Mouse (Mus musculus) CH12.LX (cell line): ENCODE data around the gene Odf2l.

Source experiments
- BHLHE40 ChIP-seq: IDR thresholded peaks from 2 replicates; pipeline ENCODE4 v1.6.1; 2011; ENCODE audit warnings: mild to moderate bottlenecking, low read depth, low read length, improper control_type of control experiment
- CHD1 ChIP-seq: IDR thresholded peaks from 2 replicates; pipeline ENCODE4 v1.6.1; 2012; ENCODE audit warnings: low read depth, low read length, improper control_type of control experiment, inconsistent platforms
- CHD2 ChIP-seq: IDR thresholded peaks from 2 replicates; pipeline ENCODE4 v1.6.1; 2011; ENCODE audit warnings: low read length, improper control_type of control experiment
- CTCF ChIP-seq, 2 experiments: IDR thresholded peaks in 1 of 2; conservative IDR thresholded peaks in 1 of 2; 2 replicates each; pipeline ENCODE4 v1.5.1; 2011 to 2012; ENCODE audit warnings: low read depth in 2 of 2, low read length in 2 of 2, improper control_type of control experiment in 1 of 2, inconsistent platforms in 1 of 2, mild to moderate bottlenecking in 1 of 2, moderate library complexity in 1 of 2
- E2F4 ChIP-seq: IDR thresholded peaks from 2 replicates; pipeline ENCODE4 v1.6.1; 2011; ENCODE audit warnings: low read depth, low read length, improper control_type of control experiment; ENCODE audit not compliant: insufficient replicate concordance
- ELF1 ChIP-seq: IDR thresholded peaks from 2 replicates; pipeline ENCODE4 v1.6.1; 2014; ENCODE audit warnings: low read depth, mild to moderate bottlenecking, inconsistent platforms, low read length, improper control_type of control experiment
- EP300 ChIP-seq: IDR thresholded peaks from 2 replicates; pipeline ENCODE4 v1.6.1; 2011; ENCODE audit warnings: low read length, improper control_type of control experiment
- JUND ChIP-seq: conservative IDR thresholded peaks from 2 replicates; pipeline ENCODE4 v1.6.1; 2011; ENCODE audit warnings: low read depth, low read length, improper control_type of control experiment
- MAX ChIP-seq: IDR thresholded peaks from 2 replicates; pipeline ENCODE4 v1.6.1; 2011; ENCODE audit warnings: low read length, improper control_type of control experiment
- POLR2AphosphoS2 ChIP-seq: IDR thresholded peaks from 2 replicates; pipeline ENCODE4 v1.6.1; 2011; ENCODE audit warnings: low read depth, low read length, improper control_type of control experiment
- RAD21 ChIP-seq: IDR thresholded peaks from 2 replicates; pipeline ENCODE4 v1.6.1; 2011; ENCODE audit warnings: low read depth, mild to moderate bottlenecking, low read length, improper control_type of control experiment, moderate library complexity
- TBP ChIP-seq: conservative IDR thresholded peaks from 2 replicates; pipeline ENCODE4 v1.6.1; 2011; ENCODE audit warnings: low read depth, low read length, improper control_type of control experiment
- TCF12 ChIP-seq: IDR thresholded peaks from 2 replicates; pipeline ENCODE4 v1.6.1; 2014; ENCODE audit warnings: low read depth, mild to moderate bottlenecking, inconsistent platforms, low read length, improper control_type of control experiment
- ZC3H11A ChIP-seq: IDR thresholded peaks from 2 replicates; pipeline ENCODE4 v1.6.1; 2012; ENCODE audit warnings: low read depth, mild to moderate bottlenecking, inconsistent platforms, low read length, improper control_type of control experiment

GRCm38 (mm10) chr3:145119002-145119358 is 592 bp downstream of the Odf2l start:
- TF ChIP-seq BHLHE40 (no peak), E2F4 (no peak), MAX (no peak), EP300 (no peak), CHD1 (no peak), TCF12 (no peak), CHD2 (no peak), JUND (no peak), CTCF (conservative IDR thresholded peaks at IDR 0.05 in 1 of 2, IDR thresholded peaks at IDR 0.05 in 1 of 2; ENCODE audit: low read depth in 2 of 2, low read length in 2 of 2) (no peak), ZC3H11A (no peak), POLR2AphosphoS2 (no peak), RAD21 (no peak), ELF1 (no peak), TBP (no peak)
